Mouse (Mus musculus) gastrocnemius, postnatal 36 days (tissue): Measurements from ENCODE around the gene Zfp804a. TPM values are rescaled to one million over a fixed set of nuclear protein-coding genes. Genes with fewer than 3 reads are reported as not detected.

Experiments
- DNase-seq, 2 experiments: peaks; one replicate each; pipeline ENCODE4 v3.0.0; 2022
- intact Hi-C: fragments of 180-260 bp; cut with DNase I; formaldehyde crosslinking; loops from one replicate; pipeline ENCODE4 v1.15.1; 2025
- long read RNA-seq, 2 experiments: library from polyadenylated mRNA; stranded (forward); transcript quantifications; one replicate each; pipeline ENCODE4 v2.0.0; 2021
- total RNA-seq, 2 experiments: library from RNA; stranded (reverse); gene quantifications; 2 replicates each; pipeline ENCODE4 v1.2.3; 2021

Zfp804a gene
- not detected for total RNA-seq
- long read RNA-seq, experiment 1 = 0 reads
- long read RNA-seq, experiment 2 = 0 reads

- no peak for DNase-seq
- intact Hi-C loops = no loop called here
Measured at GRCm38 (mm10) chr2:82053185-82053891, at the start of gene Zfp804a. TSS of gene Zfp804a (plus strand) at chr2:82053222.

GRCm38 (mm10) chr2:82051635-82052034, 1.4 kb upstream of the Zfp804a start:
- intact Hi-C loops = no loop called here
- no peak for DNase-seq

GRCm38 (mm10) chr2:82052338-82053184, 461 bp upstream of the Zfp804a start:
- intact Hi-C loops = no loop called here

GRCm38 (mm10) chr2:82054446-82054845, 1.4 kb downstream of the Zfp804a start:
- no peak for DNase-seq
- intact Hi-C loops = no loop called here

More at GRCm38 (mm10) chr2:82052338-82053184, 461 bp upstream of the Zfp804a start:
- DNase-seq = no peak

GRCm38 (mm10) chr2:82064671-82065070, 11.6 kb downstream of the Zfp804a start:
- DNase-seq = no peak
- intact Hi-C loops = no loop called here

- intact Hi-C loops = no loop called here
- DNase-seq = no peak
Measured at GRCm38 (mm10) chr2:82067912-82068311, 14.9 kb downstream of the Zfp804a start.

- intact Hi-C loops = no loop called here
- no peak for DNase-seq
Measured at GRCm38 (mm10) chr2:82069172-82069571, 16.1 kb downstream of the Zfp804a start.

DNA sequence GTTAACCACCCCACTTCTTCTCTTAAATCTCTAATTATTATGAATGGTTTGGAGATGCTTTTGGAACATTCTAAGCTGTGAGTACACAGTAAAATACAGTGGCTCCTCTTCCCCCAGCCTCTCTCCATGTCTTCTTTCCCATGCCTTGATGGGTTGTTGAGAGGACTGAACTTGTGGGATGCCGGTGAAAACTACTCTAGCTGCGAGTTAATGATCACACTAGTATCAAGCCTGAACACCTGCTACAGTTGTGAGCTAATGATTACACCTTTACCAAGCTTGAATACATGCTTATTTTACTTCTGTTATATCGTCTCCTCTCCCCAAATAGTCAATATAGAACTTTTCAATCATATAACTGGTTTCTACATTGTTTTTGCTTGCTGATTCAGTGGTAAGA, 23.9 kb downstream of the Zfp804a start:
- intact Hi-C loops = no loop called here
- no peak for DNase-seq

- intact Hi-C loops = no loop called here
Measured at GRCm38 (mm10) chr2:82078287-82078994, 25.4 kb downstream of the Zfp804a start.

DNA sequence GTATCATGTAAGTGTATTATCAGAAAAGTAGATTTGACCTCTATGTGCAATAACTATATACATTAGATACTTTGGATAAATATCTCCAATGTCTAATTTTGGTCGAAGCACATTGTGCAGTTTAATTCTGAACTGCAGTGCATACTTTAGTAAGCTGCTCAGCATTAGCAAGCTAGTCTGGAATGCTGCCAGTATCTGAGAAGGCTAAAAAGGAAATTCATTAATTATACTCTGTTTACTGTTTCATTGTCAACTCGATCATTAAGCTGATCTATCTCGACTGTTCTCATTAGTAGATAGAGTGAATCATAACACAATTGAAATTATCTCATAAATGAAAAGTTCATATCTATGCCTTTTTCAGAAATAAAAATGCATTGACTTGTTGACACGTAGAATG, 27.7 kb downstream of the Zfp804a start:
- DNase-seq = no peak
- intact Hi-C loops = no loop called here

More at GRCm38 (mm10) chr2:82078287-82078994, 25.4 kb downstream of the Zfp804a start:
- DNase-seq = no peak

- DNase-seq = no peak
- intact Hi-C loops = no loop called here
Measured at GRCm38 (mm10) chr2:82113148-82113547, 60.1 kb downstream of the Zfp804a start.

DNA sequence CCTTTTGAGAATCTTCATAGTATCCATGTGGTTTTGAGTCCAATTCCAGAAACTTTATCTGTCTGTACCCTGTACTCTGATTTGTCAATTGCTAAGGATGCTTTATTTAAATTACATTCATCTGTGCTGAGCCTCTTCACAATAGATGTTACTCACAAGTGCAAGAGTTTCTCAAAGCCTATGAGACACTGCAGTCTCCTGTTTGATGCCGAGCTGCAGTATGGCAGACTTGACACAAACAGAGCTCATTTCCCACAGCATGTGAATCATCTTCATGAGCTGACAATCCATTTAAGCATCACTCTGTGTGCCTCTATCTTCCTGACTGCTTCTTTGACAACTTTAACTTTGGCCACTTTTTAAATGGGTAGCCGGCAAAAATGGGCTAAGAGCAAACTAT, 60.6 kb downstream of the Zfp804a start:
- intact Hi-C loops = no loop called here
- no peak for DNase-seq

- intact Hi-C loops = no loop called here
- no peak for DNase-seq
Measured at GRCm38 (mm10) chr2:82119577-82119976, 66.6 kb downstream of the Zfp804a start.

- no peak for DNase-seq
- intact Hi-C loops = no loop called here
Measured at GRCm38 (mm10) chr2:82178693-82179092, 125.7 kb downstream of the Zfp804a start.

GRCm38 (mm10) chr2:82181010-82181409, 128.0 kb downstream of the Zfp804a start:
- intact Hi-C loops = no loop called here
- no peak for DNase-seq

DNA sequence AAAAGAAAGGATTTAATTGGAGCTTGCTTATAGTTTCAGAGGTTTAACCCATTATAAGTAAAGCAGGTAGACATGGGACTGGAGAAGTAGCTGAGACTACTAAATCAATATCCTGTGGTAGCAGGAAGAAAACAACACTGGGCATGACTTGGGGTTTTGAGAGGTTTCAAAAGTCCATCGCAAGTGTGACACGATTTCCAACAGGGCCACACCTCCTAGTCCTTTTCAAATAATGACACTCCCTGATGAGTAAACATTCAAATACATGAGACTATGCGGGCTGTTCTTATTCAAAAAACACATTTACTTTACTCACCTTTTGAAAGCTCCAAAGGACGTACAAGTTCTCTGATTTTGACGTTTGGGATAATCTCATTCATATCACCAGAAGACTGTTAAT, 146.9 kb downstream of the Zfp804a start:
- intact Hi-C loops = no loop called here
- DNase-seq = no peak

GRCm38 (mm10) chr2:82200616-82201015, 147.6 kb downstream of the Zfp804a start:
- no peak for DNase-seq
- intact Hi-C loops = no loop called here

- no peak for DNase-seq
- intact Hi-C loops = no loop called here
Measured at GRCm38 (mm10) chr2:82210605-82211004, 157.6 kb downstream of the Zfp804a start.

DNA sequence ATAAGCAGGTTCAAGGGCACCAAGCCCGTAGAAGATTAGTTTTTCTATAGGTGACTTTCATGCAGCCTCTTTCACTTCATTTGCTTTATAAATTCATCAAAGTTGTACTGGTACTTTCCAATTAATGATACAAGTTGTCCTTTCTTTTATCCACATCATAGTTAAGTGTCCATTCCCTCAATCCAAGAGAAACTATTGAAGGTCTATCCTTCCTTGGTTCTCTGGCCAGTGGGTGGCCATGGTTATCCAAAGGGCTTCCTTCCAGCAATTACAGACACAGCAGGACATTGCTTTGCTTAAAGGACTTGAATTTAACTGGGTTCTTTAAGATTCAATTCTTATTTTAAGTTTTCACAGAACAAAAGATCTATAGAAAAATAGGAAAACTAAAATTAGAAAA, 158.9 kb downstream of the Zfp804a start:
- no peak for DNase-seq
- intact Hi-C loops = no loop called here

GRCm38 (mm10) chr2:82217873-82218272, 164.9 kb downstream of the Zfp804a start:
- intact Hi-C loops = no loop called here
- no peak for DNase-seq

- intact Hi-C loops = no loop called here
- DNase-seq = no peak
Measured at GRCm38 (mm10) chr2:82246020-82246419, 193.0 kb downstream of the Zfp804a start.
